Mouse (Mus musculus): Measurements from ENCODE around the gene Carhsp1.

DNA sequence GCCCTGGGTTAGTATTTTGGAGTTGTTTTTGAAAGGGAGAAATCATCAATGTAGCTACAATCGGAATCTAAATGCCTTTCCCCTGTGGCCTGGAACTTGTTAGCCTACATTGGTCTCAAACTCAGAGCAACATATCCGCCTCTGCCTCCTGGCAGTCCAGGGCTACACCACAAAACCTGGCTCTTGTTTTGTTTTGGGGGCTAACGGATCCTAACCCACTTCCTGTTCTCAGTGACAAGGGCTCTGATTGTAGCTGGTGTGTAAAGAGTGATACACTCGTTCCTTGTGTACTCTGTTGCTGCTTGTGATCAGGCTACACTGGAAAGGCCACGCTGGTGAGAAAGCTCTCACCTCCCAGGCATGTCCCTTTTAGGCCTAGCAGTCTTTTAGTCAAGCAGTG is 40.5 kb downstream of the Carhsp1 start:
- no peak for TF ChIP-seq POLR2A (IDR thresholded peaks at IDR 0.05; ENCODE audit: control insufficient read depth in 1 of 2, insufficient read depth in 1 of 2, low read depth in 1 of 2, low read length in 2 of 2, poor library complexity in 1 of 2)
- no peak for TF ChIP-seq CTCF (IDR thresholded peaks at IDR 0.05 in 2 of 3, conservative IDR thresholded peaks at IDR 0.05 in 1 of 3; ENCODE audit: control insufficient read depth in 1 of 3, insufficient read depth in 1 of 3, low read depth in 2 of 3, low read length in 3 of 3, poor library complexity in 1 of 3, severe bottlenecking in 1 of 3)
- no peak for TF ChIP-seq MAFK (IDR thresholded peaks at IDR 0.05; ENCODE audit: borderline replicate concordance, low read depth, low read length)
- TF ChIP-seq SIN3A (IDR thresholded peaks at IDR 0.05; ENCODE audit: low read length) = no peak

All from MEL (cell line).